Mouse (Mus musculus): ENCODE data around the gene Slc39a11. TPM values are rescaled to one million over a fixed set of nuclear protein-coding genes. Genes with fewer than 3 reads are reported as not detected.

The Slc39a11 gene
- polyA plus RNA-seq, 1 experiment from 2014 or later, result 17.8 TPM

DNA sequence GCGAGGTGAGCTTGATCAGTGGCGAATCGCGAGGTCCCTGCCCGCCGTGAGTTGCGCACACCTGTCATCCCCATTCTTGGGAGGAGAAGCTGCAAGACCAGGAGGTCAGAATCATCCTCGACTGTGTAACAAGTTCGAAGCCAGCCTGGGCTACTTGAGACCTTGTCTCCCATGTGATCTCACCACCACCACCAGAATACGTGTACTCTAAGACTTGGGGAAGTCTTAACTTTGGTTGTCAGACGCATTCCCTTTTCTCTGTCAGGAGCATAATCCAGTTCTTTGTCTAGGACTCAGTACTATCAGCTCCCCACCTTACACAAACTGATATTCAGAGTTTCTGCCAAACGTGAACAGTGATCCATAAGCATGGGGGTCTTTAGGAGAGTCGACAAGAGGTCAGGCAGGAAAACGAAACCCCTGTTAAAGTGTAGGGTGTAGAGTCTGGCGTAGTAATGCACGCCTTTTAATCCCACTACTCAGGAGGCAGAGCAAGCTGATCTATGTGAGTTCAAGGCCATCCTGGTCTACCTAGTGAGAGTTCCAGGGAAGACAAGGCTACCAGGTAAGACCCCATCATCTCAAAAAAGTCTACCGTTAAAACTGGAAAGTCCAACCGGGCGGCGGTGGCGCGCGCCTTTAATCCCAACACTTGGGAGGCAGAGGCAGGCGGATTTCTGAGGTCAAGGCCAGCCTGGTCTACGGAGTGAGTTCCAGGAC is 35.0 kb upstream of the Slc39a11 start:
- H3K36me3 ChIP-seq (ENCODE audit: control insufficient read depth, insufficient read depth, low read length), result peaks cover 4% of the 10 kb centered on the region; the same call in 1 of the 2 replicates
- peak overlapping the region; percentile 90 for H3K4me3 ChIP-seq (ENCODE audit: low read depth, low read length)
- peak overlapping the region; percentile 89 for H3K4me2 ChIP-seq
- DNase-seq (ENCODE audit: low spot score, missing footprints) (no peak), ATAC-seq (ENCODE audit: low FRiP score) (no peak)
- peaks cover 26% of the 10 kb centered on the region for H3K4me1 ChIP-seq (ENCODE audit: control insufficient read depth, insufficient read depth, low read length)
- no peaks in the 10 kb centered on the region for H3K27me3 ChIP-seq (ENCODE audit: control insufficient read depth, insufficient read depth, low read length)
- H3K9ac ChIP-seq (ENCODE audit: low read length), result peak overlapping the region; percentile 85
- H3K27ac ChIP-seq (ENCODE audit: low read depth, low read length), result peak overlapping the region; percentile 32; the same call in 1 of the 2 replicates
- H3K9me3 ChIP-seq (ENCODE audit: control insufficient read depth, low read length), result no peaks in the 10 kb centered on the region
- WGBS, result 42% methylated on average over 25 of the region's 25 CpGs

DNA sequence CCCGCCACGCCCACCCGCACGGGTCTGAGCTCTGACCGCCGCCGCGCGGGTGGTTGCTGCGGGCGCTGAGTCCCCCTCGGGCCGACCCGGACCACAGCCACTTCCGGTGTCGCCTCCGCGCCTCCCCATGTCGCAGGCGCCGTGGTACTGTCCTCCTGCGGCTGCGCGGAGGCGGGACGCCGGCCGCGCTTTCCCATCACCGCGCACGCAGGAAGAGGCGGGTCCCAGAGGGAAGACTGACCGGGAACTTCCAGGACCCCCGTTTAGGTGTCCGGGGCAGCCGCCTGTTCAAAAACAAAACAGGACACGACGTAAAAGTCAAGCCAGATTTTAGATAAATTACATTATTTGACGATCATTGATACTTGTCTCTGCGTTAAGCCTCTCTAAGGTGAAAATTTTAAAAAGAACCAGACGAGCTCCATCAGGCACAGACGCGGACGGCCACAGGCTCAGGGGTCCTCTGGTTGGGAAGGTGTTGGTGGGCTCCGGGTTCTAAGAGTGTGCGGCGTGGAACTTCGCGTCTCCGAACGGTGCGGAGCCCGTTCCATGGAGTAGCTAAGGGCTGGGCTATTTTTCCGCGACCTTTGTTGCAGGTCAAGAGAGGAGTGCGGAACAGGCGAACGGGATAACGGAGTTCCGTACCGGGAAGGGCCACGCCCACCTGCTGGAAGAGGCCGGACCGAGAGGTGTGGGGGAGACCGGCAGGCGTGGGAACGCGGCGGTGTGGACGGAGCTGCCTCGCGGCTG is 34.3 kb upstream of the Slc39a11 start, which contains the start of the genes Fam104a and D11Wsu47e:
Gene Fam104a (minus strand): TSS at position 199 of the 750 bp plus-strand sequence.
Gene D11Wsu47e (plus strand): TSS at position 456 of the 750 bp plus-strand sequence.
- Histone ChIP-seq H3K27me3 (ENCODE audit: control insufficient read depth, insufficient read depth, low read length) (no peaks in the 10 kb centered on the region), H3K4me1 (ENCODE audit: control insufficient read depth, insufficient read depth, low read length) (peaks cover 26% of the 10 kb centered on the region), H3K9ac (ENCODE audit: low read length) (peak within 1 kb of the TSS; percentile 85), H3K36me3 (ENCODE audit: control insufficient read depth, insufficient read depth, low read length) (peaks cover 4% of the 10 kb centered on the region; the same call in 1 of the 2 replicates), H3K4me2 (peak within 1 kb of the TSS; percentile 89), H3K4me3 (ENCODE audit: low read depth, low read length) (peak within 1 kb of the TSS; percentile 90), H3K27ac (ENCODE audit: low read depth, low read length) (peak within 1 kb of the TSS; percentile 95), H3K9me3 (ENCODE audit: control insufficient read depth, low read length) (no peaks in the 10 kb centered on the region)
- 0% methylated on average over 69 of the region's 73 CpGs for WGBS
- DNase-seq (ENCODE audit: low spot score, missing footprints) (peak; percentile 99), ATAC-seq (ENCODE audit: low FRiP score) (peak; percentile 94)

DNA sequence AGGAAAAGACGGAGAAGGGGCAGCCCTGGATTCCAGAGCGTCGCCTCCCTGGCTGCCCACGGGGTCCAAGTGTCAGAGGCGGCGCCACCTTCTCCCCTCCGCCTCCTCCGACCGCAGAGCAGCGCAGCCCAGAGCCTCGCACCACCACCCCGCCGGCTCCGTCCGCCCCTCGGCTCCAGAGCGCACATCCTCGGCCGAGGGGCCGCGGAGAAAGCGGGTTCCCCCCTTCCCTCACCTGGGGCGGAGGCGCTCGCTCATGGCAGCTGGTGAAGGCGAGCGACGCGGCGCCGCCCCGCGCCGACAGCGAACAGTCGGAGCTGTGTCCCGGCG is 33.7 kb upstream of the Slc39a11 start:
- peak overlapping the region; percentile 89 for H3K4me2 ChIP-seq
- peak overlapping the region; percentile 90 for H3K4me3 ChIP-seq (ENCODE audit: low read depth, low read length)
- peak overlapping the region; percentile 85 for H3K9ac ChIP-seq (ENCODE audit: low read length)
- no peak for DNase-seq (ENCODE audit: low spot score, missing footprints)
- H3K27ac ChIP-seq (ENCODE audit: low read depth, low read length), result peak overlapping the region; percentile 95
- peaks cover 26% of the 10 kb centered on the region for H3K4me1 ChIP-seq (ENCODE audit: control insufficient read depth, insufficient read depth, low read length)
- H3K36me3 ChIP-seq (ENCODE audit: control insufficient read depth, insufficient read depth, low read length), result peaks cover 4% of the 10 kb centered on the region; the same call in 1 of the 2 replicates
- ATAC-seq (ENCODE audit: low FRiP score), result no peak; the same call in 1 of the 2 replicates
- no peaks in the 10 kb centered on the region for H3K9me3 ChIP-seq (ENCODE audit: control insufficient read depth, low read length)
- under 1% methylated on average over 26 of the region's 38 CpGs for WGBS
- H3K27me3 ChIP-seq (ENCODE audit: control insufficient read depth, insufficient read depth, low read length), result no peaks in the 10 kb centered on the region

DNA sequence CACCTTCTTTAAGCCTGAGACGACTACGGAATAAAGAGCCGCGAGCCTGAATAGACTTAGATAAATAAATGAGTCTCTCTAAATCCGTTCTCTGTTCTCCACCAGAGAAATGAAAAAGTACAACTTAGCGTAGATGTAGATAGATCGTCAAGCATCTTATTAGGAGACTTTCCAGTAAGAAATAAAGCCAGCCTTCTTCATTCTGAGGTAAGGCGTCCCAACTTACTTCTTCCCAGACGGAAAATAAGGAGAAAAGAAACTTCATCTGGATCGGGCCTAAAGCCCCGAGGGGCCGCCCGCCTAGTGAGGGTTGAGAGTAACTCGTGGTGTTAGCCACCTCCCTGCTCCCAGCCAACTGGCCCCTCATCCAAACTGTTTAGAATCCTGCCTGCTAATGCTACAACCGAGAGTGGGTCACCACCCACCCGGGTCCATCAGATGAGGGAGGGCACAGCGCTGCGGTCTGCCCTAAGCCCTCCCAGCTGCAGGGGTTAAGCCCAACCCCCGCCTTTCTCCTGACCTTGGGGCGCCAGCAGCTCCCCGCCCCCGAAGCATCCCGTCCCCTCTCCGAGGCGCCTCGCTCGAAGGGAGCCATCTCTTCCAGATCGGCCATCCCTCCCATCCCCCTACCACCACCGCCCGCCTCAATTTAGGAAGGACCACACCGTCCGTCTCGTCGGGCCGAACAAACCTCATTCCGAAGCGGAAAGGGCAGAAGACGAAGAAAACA is 33.2 kb upstream of the Slc39a11 start:
- Histone ChIP-seq H3K36me3 (ENCODE audit: control insufficient read depth, insufficient read depth, low read length) (no peaks in the 10 kb centered on the region; the same call in 1 of the 2 replicates), H3K4me1 (ENCODE audit: control insufficient read depth, insufficient read depth, low read length) (peaks cover 26% of the 10 kb centered on the region)
- peak; percentile 54 for ATAC-seq (ENCODE audit: low FRiP score)

DNA sequence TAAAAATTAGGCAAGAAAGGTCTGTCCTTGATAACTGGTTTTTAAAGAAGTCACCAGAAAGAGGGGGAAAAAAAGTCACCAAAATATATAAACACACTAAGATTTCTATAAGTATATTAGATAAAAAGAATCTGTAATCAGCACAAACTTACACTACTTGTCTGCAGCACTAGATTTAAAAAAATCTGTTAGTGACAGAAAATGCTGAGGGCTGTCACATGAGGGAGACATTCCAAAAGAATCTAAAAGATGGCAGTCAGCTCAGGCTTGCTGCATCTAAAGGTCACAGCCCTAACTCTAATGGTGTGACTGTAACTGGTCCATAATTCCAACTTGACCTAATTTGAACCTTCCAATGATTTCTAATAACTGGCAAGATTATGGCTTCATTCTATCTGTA is 32.1 kb upstream of the Slc39a11 start:
- peak overlapping the region; percentile 89 for H3K4me2 ChIP-seq
- H3K4me3 ChIP-seq (ENCODE audit: low read depth, low read length), result peak overlapping the region; percentile 12; the same call in 1 of the 2 replicates
- peaks cover 24% of the 10 kb centered on the region for H3K4me1 ChIP-seq (ENCODE audit: control insufficient read depth, insufficient read depth, low read length)

More for the DNA sequence above, 33.2 kb upstream of the Slc39a11 start:
- 2% methylated on average over 38 of the region's 38 CpGs for WGBS
- Histone ChIP-seq H3K9me3 (ENCODE audit: control insufficient read depth, low read length) (no peaks in the 10 kb centered on the region), H3K9ac (ENCODE audit: low read length) (peak overlapping the region; percentile 85), H3K27me3 (ENCODE audit: control insufficient read depth, insufficient read depth, low read length) (no peaks in the 10 kb centered on the region), H3K27ac (ENCODE audit: low read depth, low read length) (peak overlapping the region; percentile 95), H3K4me3 (ENCODE audit: low read depth, low read length) (peak overlapping the region; percentile 90), H3K4me2 (peak overlapping the region; percentile 89)
- peak; percentile 93 for DNase-seq (ENCODE audit: low spot score, missing footprints)

DNA sequence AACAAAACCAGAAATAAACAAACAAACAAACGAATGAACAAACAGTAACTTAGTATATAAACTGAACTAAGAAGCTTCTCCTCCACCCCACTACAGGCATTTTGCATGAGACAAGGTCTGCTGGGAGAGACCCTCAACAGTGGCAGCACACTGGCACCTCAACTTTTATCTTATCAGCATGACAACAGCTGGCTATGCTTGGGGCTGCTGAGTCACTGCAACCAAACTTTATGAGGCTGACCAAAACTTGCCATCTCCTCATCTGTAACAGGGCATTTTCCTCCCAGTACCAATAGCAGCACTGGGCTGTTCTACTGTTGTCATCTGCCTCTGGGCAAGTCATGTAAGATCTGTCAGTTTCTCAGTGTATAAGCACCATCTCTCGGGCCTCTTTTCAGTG is 31.1 kb upstream of the Slc39a11 start:
- ATAC-seq (ENCODE audit: low FRiP score) (no peak), DNase-seq (ENCODE audit: low spot score, missing footprints) (no peak)
- Histone ChIP-seq H3K4me2 (no peak overlapping the region), H3K9ac (ENCODE audit: low read length) (no peak overlapping the region), H3K36me3 (ENCODE audit: control insufficient read depth, insufficient read depth, low read length) (no peaks in the 10 kb centered on the region), H3K27ac (ENCODE audit: low read depth, low read length) (no peak overlapping the region), H3K27me3 (ENCODE audit: control insufficient read depth, insufficient read depth, low read length) (no peaks in the 10 kb centered on the region), H3K9me3 (ENCODE audit: control insufficient read depth, low read length) (no peaks in the 10 kb centered on the region), H3K4me1 (ENCODE audit: control insufficient read depth, insufficient read depth, low read length) (peaks cover 19% of the 10 kb centered on the region), H3K4me3 (ENCODE audit: low read depth, low read length) (no peak overlapping the region)
- WGBS, result 81% methylated on average over 2 of the region's 2 CpGs

More for the DNA sequence above, 32.1 kb upstream of the Slc39a11 start:
- H3K36me3 ChIP-seq (ENCODE audit: control insufficient read depth, insufficient read depth, low read length), result no peaks in the 10 kb centered on the region
- H3K27me3 ChIP-seq (ENCODE audit: control insufficient read depth, insufficient read depth, low read length), result no peaks in the 10 kb centered on the region
- ATAC-seq (ENCODE audit: low FRiP score), result no peak
- no peak for DNase-seq (ENCODE audit: low spot score, missing footprints)
- H3K9ac ChIP-seq (ENCODE audit: low read length), result no peak overlapping the region
- H3K27ac ChIP-seq (ENCODE audit: low read depth, low read length), result no peak overlapping the region
- no peaks in the 10 kb centered on the region for H3K9me3 ChIP-seq (ENCODE audit: control insufficient read depth, low read length)

DNA sequence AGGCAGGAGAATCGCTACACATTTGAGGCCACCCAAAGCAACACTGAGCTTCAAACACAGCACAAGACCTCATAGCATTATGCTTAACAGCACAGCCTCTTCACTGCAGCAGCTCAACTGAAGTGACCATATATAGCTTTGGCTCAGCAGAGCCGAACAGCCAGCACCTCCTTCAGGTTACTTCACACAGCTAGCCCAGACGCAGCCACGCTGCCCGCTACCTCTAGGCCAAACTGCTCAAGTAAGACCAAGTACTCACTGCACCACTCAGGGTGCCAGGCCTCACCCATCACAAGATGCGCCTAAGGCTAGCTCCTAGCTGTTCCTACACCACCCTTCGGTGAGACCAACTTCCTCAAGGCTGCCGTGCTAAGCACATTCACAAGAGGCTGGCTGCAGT is 28.5 kb upstream of the Slc39a11 start:
- H3K36me3 ChIP-seq (ENCODE audit: control insufficient read depth, insufficient read depth, low read length), result no peaks in the 10 kb centered on the region; the same call in 1 of the 2 replicates
- H3K4me1 ChIP-seq (ENCODE audit: control insufficient read depth, insufficient read depth, low read length), result peaks cover 9% of the 10 kb centered on the region
- H3K4me2 ChIP-seq, result no peak overlapping the region
- no peak for DNase-seq (ENCODE audit: low spot score, missing footprints)
- no peaks in the 10 kb centered on the region for H3K27me3 ChIP-seq (ENCODE audit: control insufficient read depth, insufficient read depth, low read length)
- no peak overlapping the region for H3K9ac ChIP-seq (ENCODE audit: low read length)
- WGBS, result 86% methylated on average over 8 of the region's 8 CpGs
- no peaks in the 10 kb centered on the region for H3K9me3 ChIP-seq (ENCODE audit: control insufficient read depth, low read length)
- no peak for ATAC-seq (ENCODE audit: low FRiP score)
- no peak overlapping the region for H3K4me3 ChIP-seq (ENCODE audit: low read depth, low read length)
- H3K27ac ChIP-seq (ENCODE audit: low read depth, low read length), result no peak overlapping the region

DNA sequence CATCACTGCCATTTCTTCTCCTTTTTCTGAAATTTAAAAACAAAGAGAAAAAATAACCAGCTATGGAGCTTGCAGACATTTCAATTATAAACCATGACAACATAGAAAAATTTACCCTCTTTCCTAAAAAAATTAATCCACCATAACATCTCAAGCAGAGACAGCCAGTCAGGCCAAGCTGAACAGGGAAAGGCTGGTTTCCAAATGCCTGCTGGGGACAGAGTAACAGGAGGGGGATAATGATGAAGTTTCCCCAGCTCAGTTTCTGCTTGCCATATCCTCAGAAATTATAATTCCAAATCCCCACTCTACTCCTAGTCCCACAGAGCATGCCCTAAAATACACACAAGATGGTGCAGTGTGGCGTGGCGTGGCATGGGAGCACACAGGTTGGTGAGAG is 27.5 kb upstream of the Slc39a11 start:
- H3K9ac ChIP-seq (ENCODE audit: low read length), result no peak overlapping the region
- ATAC-seq (ENCODE audit: low FRiP score) (no peak), DNase-seq (ENCODE audit: low spot score, missing footprints) (no peak)
- H3K4me2 ChIP-seq, result no peak overlapping the region
- no peak overlapping the region for H3K27ac ChIP-seq (ENCODE audit: low read depth, low read length)
- H3K27me3 ChIP-seq (ENCODE audit: control insufficient read depth, insufficient read depth, low read length), result no peaks in the 10 kb centered on the region
- peaks cover 5% of the 10 kb centered on the region for H3K4me1 ChIP-seq (ENCODE audit: control insufficient read depth, insufficient read depth, low read length)
- H3K36me3 ChIP-seq (ENCODE audit: control insufficient read depth, insufficient read depth, low read length), result peaks cover 4% of the 10 kb centered on the region
- no peak overlapping the region for H3K4me3 ChIP-seq (ENCODE audit: low read depth, low read length)
- WGBS, result 93% methylated on average over 2 of the region's 2 CpGs
- no peaks in the 10 kb centered on the region for H3K9me3 ChIP-seq (ENCODE audit: control insufficient read depth, low read length)

Data from midbrain, embryonic 11.5 days (tissue).